In the genomic region with DNA sequence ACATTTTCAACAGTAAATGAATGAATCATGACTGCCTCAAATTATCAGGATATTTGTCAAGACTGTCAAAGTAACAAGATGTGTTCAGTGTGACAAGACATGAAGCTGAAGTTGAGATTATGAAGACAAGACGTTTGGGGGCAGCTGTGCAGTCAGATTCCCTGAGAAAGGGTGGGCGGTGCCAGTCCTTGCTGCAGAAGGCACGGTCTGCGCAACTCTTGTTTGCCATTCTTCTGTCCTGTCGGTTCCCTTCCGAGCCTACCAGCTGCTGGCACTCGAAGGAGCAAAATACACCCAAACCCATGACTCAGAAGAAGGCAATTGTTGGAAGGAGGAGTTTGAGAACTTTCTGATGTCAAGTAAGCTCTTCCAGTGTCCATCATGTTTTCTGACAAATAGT, we compare ENCODE assay signal across 14 mouse cellular contexts.
"Had no signal": no experiment of that assay in that cellular context is flagged by ENCODE, and none has a peak within 500 bp of the region (broad histone marks: within the 10 kb centered on the region; RNA-seq: fewer than 3 reads in every experiment).

No protein-coding gene starts in this region.

- H3K27ac ChIP-seq: kidney, postnatal 0 days; left cerebral cortex, adult 2 months; limb, embryonic 10.5 days; liver, embryonic 15.5 days; neural tube, embryonic 15.5 days; stomach, postnatal 0 days had no signal

- H3K4me3 ChIP-seq: left cerebral cortex, adult 2 months; limb, embryonic 10.5 days; liver, embryonic 15.5 days; myocyte; neural tube, embryonic 15.5 days had no signal

- DNase-seq: kidney, adult 11 months; kidney, adult 9 months; kidney, postnatal 36 days; lung, adult 2 months; lung, postnatal 36 days; midbrain, embryonic 14.5 days; thymus, postnatal 4 days had no signal
